Mouse (Mus musculus) erythroid progenitor cell, adult 5-6 weeks (primary cell): ENCODE data around the gene Chchd6. TPM values are rescaled to one million over a fixed set of nuclear protein-coding genes. Genes with fewer than 3 reads are reported as not detected.

Experiments
- ATAC-seq: replicated peaks from 2 replicates; pipeline ENCODE4 v1.8.0; 2016; ENCODE audit warnings: moderate number of reproducible peaks, mild to moderate bottlenecking, moderate TSS enrichment, inconsistent platforms; ENCODE audit not compliant: poor library complexity, low FRiP score, severe bottlenecking
- total RNA-seq, 2 experiments: library from RNA; stranded (forward) in 1 of 2; stranded (reverse) in 1 of 2; fragments of 150-400 nt in 1 of 2; fragments of 186-747, 209-891 nt in 1 of 2; gene quantifications; 2 replicates each; pipeline versions ENCODE4 v1.2.3 to v1.2.4; 2015 to 2017; ENCODE audit warnings: low replicate concordance in 2 of 2

Gene Chchd6
- total RNA-seq, 2 experiments from 2014 or later, result not detected

DNA sequence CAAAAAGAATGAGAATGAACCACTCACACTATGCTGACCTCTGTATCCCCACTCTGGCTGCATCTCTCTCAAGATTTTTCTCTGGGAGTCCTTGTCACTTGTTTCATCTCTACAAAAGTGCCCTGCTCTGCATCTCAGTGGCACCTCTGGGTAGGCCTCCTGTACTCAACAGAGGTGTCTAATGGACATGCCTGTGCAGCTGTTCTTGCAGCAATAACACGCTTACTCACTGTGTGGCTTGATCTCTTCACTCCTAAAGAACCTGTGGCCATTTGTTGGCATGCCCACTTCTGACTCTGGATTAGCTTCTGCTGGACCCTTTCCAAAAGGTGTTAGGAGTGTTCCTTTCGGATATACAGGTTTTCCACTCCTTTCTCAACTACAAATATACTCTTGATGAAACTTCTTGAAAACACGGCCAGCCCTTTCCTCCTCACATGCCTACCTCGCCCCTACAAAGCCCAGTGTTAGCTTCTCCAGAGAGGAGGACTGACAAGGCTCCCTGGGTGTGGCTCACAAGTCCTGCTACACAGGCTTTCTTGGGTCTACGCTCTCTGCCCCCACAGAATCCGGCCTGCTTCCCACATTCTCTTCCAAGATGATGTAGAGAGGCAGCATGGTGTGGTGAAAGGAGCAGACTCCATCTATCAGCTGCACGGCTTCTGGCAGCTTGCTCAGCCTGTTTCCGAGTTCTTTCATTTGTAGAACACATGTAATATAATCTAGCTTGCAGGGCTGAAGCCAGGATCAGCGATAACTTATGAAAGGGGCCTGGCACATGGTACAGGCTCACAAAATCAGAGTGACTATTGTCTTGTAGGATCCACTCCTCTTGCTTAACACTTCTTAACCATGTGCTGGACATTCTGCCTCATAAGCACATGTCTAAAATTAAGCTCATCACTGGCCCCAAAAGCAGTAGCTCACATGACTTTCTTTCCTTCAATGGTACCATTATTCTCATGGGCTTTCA is 133.9 kb downstream of the Chchd6 start:
- no peak for ATAC-seq

- ATAC-seq, result no peak
These were observed 135.8 kb downstream of the Chchd6 start for GRCm38 (mm10) chr6:89459634-89460033.

DNA sequence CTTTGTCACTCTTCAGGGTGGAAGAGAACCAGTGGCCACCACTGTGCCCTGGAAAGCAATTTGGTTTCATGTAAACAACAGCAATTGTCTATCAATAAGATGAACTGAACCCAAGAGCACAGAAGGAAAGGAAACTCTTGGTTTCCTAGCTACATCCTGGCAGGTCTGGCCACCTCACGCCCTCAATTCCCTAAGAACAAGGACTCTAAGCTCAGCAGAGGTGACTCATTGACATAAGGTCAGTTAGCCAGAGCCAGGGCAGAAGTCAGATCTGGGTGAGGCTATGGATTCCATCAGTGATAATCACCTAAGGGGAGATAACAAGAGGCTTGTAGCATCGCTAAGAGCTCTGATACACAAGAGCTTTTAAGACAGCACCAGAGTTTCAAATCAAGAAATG is 137.9 kb downstream of the Chchd6 start:
- no peak for ATAC-seq

DNA sequence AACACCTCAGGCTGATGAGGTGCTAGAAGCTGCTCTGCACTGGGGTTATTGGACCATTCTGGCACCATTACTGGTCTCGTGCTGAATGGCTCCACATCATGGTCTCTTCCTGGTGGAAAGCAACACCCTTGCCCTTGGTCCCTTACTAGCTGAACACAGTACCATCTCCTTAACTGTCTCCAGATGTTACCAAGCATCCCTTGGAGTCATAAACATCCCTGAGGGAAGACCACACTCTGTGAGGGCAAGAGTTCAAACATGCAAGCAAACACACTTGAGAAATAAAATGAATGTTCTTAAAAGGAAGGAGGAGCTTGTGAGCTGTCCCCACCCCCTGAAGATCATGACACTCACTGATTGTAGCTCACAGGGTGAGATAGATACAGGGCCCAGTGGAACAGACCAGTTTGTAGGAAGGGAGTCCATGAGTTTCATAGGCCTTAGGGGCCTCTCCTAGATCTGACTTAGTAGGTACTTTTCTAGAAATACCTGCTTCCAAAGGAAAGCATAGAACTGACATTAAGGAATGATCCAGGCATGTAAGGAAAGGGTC is 139.0 kb downstream of the Chchd6 start:
- 0 out of 2 replicates have a peak, but pooled peaks have one; percentile 32 for ATAC-seq

DNA sequence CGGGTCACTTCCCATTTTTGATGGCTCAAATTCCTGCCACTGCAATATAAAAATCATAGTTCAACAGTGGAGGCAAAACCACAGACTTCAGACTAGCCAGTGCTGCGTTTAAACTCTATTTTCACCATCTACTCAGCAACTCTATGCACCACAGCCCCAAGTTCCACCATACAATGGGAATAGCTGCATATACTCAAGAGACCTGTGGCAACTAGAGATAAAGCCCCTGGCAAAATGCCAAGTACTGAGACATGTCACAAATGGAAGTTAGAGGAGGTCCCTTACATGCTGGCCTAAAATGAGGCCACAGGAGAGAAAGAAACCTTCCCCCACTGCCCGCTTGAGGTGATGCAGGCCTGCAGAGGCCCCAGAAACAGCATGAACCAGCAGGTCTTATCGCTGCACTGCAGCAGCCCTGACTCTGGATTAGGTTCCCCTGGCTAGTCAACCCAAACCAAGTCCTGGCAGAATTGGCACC is 139.9 kb downstream of the Chchd6 start:
- peak; percentile 76 for ATAC-seq

DNA sequence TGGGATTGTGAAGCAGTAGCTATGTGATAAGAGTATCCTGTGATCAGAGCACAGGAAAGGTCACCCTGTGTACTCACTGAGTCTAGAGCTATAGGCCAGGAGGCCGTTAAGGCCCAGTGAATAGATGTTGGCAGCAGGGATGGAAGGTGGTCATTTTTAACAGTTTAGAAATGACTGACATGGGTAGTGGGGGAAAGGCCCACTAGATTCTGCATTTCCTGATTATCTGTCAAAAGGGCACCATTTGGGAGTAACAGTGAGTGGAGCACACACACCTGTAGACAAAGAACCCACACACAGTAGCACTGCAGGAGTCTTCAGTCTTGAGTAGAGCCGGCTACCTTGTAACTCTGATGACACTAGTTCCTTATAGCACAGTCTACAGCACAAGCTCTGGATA is 141.0 kb downstream of the Chchd6 start:
- ATAC-seq, result no peak

- ATAC-seq, result no peak
These were observed 142.3 kb downstream of the Chchd6 start for GRCm38 (mm10) chr6:89452976-89453674.

- no peak for ATAC-seq
These were observed 143.1 kb downstream of the Chchd6 start for GRCm38 (mm10) chr6:89452356-89452755.

DNA sequence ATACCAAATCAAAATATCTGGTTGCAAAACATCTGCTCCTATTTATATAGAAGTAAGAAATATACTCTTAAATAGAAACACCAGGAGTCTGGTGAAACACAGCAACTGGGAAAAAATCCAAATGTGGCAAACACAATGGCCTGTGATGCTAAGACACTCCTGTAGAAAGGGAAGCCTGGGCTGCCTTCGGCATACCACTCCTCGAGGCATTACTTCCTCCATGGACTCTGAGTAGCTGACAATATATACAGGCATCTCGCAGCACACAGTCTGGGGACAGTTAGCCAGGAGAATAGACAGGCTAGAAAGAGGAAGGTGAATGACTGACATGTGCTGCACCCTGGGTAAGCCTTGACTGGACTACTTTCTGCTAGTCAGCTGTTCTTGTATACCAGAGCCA is 146.7 kb downstream of the Chchd6 start:
- no peak for ATAC-seq

DNA sequence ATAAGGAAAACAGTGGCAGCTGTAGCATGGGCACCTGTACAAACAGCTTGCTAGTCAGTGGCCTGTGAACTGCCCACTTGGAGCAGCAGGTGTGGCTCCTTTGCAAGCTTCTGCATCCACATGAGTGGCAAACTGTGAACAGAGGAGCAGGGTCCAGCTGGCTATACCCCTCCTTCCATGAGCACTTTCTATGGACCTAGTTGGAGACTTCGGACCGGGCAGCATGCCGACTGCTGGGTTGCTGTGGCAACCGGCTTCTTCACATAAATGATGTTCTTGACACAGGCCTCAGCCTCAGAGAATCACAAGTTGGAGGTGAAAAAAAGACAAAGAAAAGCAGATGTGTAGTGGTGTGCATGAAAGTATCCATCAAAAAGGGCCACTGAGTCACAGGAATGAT is 154.8 kb downstream of the Chchd6 start:
- ATAC-seq, result no peak

- ATAC-seq, result no peak
These were observed 163.5 kb downstream of the Chchd6 start for GRCm38 (mm10) chr6:89431920-89432482.

DNA sequence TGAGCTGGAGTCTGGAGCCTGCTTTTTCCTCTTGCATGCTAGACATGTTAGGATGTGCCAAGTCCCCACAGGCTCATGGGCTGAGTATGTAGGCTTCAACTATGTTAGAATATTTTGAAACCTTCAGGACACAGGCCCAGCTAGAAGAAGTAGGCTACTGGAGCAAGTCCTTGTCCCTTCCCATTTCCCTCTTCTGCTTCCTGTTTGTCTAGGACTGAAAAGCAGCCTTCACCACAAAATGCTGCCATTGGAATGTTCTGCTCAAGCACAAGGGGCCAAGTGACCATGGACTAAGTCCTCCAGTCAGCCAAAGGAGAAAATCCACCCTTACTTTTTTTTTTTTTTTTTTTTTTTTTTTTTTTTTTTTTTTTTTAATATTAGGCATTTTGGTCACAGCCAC is 164.7 kb downstream of the Chchd6 start:
- ATAC-seq, result no peak

DNA sequence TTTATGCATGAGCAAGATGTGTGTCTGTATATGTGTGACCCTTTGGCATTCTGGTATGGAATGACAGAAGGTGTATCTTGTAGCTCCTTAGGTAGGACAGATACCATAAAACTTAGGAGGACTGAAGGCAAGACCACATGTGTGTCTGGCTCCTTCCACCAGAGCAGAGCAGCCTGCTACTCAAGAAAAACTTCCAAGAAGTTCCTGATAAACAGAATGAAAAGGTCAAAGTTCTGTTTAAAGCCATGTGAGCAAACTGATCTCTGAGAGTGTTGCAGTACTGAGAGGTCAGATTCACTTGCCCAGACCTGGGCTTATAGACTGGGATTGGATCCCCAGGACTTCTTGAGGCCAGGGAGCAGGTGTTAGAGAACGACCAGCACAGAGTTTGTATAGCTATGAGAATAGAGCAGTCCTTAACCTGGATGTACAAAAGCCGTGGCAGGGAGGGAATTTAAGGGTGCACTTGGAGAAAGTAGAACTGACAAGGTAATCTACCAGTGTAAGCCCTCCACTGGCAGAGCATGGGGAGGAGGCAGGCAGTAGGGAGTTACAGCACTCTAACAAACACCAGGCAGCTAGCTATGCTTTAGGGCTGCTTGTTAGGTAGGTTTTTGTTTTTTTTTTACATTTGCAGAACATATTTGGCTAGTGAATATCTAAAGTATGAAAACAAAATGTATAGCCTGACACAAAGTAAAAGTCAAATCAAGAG is 166.6 kb downstream of the Chchd6 start:
- no peak for ATAC-seq

DNA sequence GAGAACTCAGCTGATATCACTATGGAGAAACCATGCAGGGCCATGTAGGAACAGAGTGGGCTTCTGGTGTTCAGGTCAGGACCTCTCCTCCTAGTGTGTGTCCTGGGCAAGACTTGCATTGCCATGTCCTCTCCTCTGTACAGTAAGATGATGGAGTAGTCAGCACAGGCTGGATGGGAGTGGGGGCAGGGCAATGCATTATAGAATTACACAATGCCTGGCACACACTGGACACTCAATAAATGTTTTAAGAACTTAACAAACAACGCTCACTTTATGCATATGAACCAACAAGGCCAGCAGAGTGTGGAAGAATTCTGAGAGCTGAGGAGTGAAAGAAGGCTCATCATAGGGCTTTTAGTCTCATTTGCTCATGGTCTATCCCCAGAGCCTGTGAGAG is 171.0 kb downstream of the Chchd6 start:
- ATAC-seq, result no peak

DNA sequence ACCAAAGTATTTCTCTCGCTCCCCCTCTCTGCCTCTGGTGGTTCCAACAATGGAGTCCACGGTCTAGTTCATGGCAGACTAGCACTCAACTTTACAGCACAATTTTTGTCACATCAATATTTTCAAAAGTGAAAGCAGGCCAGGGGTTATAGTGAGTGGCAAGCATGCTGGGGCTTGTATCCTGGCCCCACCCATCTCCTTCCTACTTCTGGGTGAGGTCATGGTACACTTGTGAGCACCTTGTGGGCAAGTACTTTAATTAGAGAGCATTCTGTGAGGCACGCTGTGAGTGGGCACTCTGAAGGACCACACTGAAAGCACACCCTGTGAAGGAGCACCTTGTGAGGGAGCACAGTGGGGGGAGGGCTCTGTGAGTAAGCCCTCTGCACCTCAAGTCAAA is 172.8 kb downstream of the Chchd6 start:
- ATAC-seq, result no peak

DNA sequence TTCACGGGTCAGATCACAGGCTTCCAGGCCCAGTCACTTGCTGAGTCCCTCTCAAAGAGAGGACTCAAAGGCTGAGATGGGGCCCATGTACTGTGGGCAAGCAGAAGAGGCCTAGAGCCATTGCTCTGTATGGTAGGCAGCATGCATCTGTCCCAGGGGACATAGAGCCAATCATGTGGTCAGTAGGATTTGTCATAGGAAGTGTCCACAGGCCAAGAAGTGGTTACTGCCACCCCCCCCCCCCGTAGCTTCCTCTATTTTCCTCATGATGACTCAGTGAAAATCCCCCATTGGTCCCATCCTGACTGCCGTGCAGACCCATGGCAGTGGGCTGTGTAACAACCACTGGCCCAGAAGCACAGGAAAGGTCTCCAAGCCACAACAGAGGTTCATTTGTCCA is 173.5 kb downstream of the Chchd6 start:
- no peak for ATAC-seq

DNA sequence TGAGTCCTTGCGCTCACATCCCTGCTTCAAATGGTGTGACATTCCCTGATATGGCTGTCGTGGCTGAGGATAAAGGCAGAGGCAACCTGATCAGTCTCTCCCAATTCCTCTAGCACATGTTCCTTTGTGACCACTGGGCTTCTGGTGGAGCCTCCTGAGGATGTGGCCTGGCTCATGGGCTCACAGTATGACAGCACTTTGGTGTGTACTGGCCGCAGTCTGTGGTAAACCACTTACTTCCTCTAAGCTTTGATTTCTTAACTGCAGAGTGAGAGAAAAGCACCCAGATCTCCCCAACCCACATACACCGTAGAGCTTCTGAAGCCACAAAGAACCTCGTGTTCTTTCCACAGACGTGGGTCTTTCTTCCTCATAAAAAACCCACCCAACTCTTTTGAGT is 173.9 kb downstream of the Chchd6 start:
- no peak for ATAC-seq

DNA sequence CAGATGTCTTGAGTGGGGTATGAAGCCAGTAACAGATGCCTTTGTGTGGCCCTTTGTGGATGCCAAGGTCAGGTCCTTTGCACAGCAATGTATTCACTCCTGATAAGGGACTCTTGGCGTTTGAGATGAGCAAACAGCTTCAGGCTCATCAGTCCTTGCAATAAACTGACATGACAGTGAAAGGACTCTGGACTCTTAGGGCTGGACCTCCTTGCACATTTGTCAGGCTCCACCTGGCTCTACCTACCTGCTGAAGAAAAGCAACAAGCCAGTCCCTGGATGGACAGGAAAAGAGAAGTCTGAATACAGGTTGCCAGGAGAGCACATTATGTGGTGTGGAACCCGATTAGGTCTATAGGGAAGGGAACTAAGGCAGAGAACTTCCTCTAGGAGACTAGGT is 174.7 kb downstream of the Chchd6 start:
- no peak for ATAC-seq

- ATAC-seq, result no peak
These were observed 175.3 kb downstream of the Chchd6 start for GRCm38 (mm10) chr6:89420110-89420509.
